Mouse (Mus musculus) CH12.LX (cell line): ENCODE measurements around the gene Paf1. TPM values are rescaled to one million over a fixed set of nuclear protein-coding genes. Genes with fewer than 3 reads are reported as not detected.

Experiments
- DNase-seq: peaks from one replicate; pipeline ENCODE4 v3.0.0-alpha.2; 2013; ENCODE audit errors: extremely low read depth
- H3K27ac ChIP-seq: 2 replicates; pipeline ENCODE4 v1.5.1; 2012; ENCODE audit warnings: low read depth, mild to moderate bottlenecking, control low read depth, moderate library complexity; ENCODE audit not compliant: insufficient read depth
- H3K27me3 ChIP-seq: replicated peaks from 2 replicates; pipeline ENCODE3; 2012; ENCODE audit warnings: inconsistent platforms
- H3K36me3 ChIP-seq, 2 experiments: replicated peaks in 1 of 2; 2 replicates each; pipeline versions ENCODE3 to v1.6.1; 2012; ENCODE audit warnings: inconsistent platforms in 1 of 2, low read length in 1 of 2, mild to moderate bottlenecking in 1 of 2, mixed read lengths in 1 of 2, moderate library complexity in 1 of 2; ENCODE audit not compliant: control insufficient read depth in 1 of 2, insufficient read depth in 1 of 2
- H3K4me1 ChIP-seq, 2 experiments: 2 replicates each; pipeline ENCODE4 v1.6.1; 2012; ENCODE audit warnings: inconsistent platforms in 1 of 2, moderate library complexity in 1 of 2; ENCODE audit not compliant: insufficient read depth in 2 of 2, control insufficient read depth in 1 of 2
- H3K4me2 ChIP-seq: 2 replicates; pipeline ENCODE4 v1.6.1; 2012; ENCODE audit warnings: low read depth, mild to moderate bottlenecking, control low read depth; ENCODE audit not compliant: poor library complexity, insufficient read depth, severe bottlenecking
- H3K4me3 ChIP-seq, 3 experiments: fragments of 150-350 bp in 1 of 3; sonication (generic) in 1 of 3; replicated peaks in 1 of 3; 2 replicates each; pipeline versions ENCODE3 to v1.5.1; 2011 to 2012; ENCODE audit warnings: low read depth in 2 of 3, low read length in 2 of 3, mild to moderate bottlenecking in 2 of 3, moderate library complexity in 2 of 3, control low read depth in 1 of 3, improper control_type of control experiment in 1 of 3, inconsistent platforms in 1 of 3, mixed read lengths in 1 of 3; ENCODE audit not compliant: poor library complexity in 1 of 3
- H3K79me2 ChIP-seq: replicated peaks from 2 replicates; pipeline ENCODE4 v1.6.1; 2012; ENCODE audit warnings: mild to moderate bottlenecking, moderate library complexity; ENCODE audit not compliant: control insufficient read depth, poor library complexity, insufficient read depth, severe bottlenecking; ENCODE audit errors: extremely low read depth
- H3K9ac ChIP-seq: 2 replicates; pipeline ENCODE4 v1.6.1; 2012; ENCODE audit warnings: low read depth, mild to moderate bottlenecking, control low read depth, moderate library complexity; ENCODE audit not compliant: insufficient read depth
- H3K9me3 ChIP-seq: replicated peaks from 2 replicates; pipeline ENCODE3; 2012; ENCODE audit warnings: low read length, inconsistent platforms, mixed read lengths
- BHLHE40 ChIP-seq: IDR thresholded peaks from 2 replicates; pipeline ENCODE4 v1.6.1; 2011; ENCODE audit warnings: mild to moderate bottlenecking, low read depth, low read length, improper control_type of control experiment
- CHD1 ChIP-seq: IDR thresholded peaks from 2 replicates; pipeline ENCODE4 v1.6.1; 2012; ENCODE audit warnings: low read depth, low read length, improper control_type of control experiment, inconsistent platforms
- CHD2 ChIP-seq: IDR thresholded peaks from 2 replicates; pipeline ENCODE4 v1.6.1; 2011; ENCODE audit warnings: low read length, improper control_type of control experiment
- CTCF ChIP-seq, 2 experiments: IDR thresholded peaks in 1 of 2; conservative IDR thresholded peaks in 1 of 2; 2 replicates each; pipeline ENCODE4 v1.5.1; 2011 to 2012; ENCODE audit warnings: low read depth in 2 of 2, low read length in 2 of 2, improper control_type of control experiment in 1 of 2, inconsistent platforms in 1 of 2, mild to moderate bottlenecking in 1 of 2, moderate library complexity in 1 of 2
- E2F4 ChIP-seq: IDR thresholded peaks from 2 replicates; pipeline ENCODE4 v1.6.1; 2011; ENCODE audit warnings: low read depth, low read length, improper control_type of control experiment; ENCODE audit not compliant: insufficient replicate concordance
- ELF1 ChIP-seq: IDR thresholded peaks from 2 replicates; pipeline ENCODE4 v1.6.1; 2014; ENCODE audit warnings: low read depth, mild to moderate bottlenecking, inconsistent platforms, low read length, improper control_type of control experiment
- ETS1 ChIP-seq: conservative IDR thresholded peaks from 2 replicates; pipeline ENCODE4 v1.6.1; 2012; ENCODE audit warnings: low read depth, mild to moderate bottlenecking, inconsistent platforms, low read length, improper control_type of control experiment, moderate library complexity
- GABPA ChIP-seq: IDR thresholded peaks from 2 replicates; pipeline ENCODE4 v1.6.1; 2012; ENCODE audit warnings: low read depth, low read length, improper control_type of control experiment, inconsistent platforms; ENCODE audit not compliant: insufficient replicate concordance
- HCFC1 ChIP-seq: IDR thresholded peaks from 2 replicates; pipeline ENCODE4 v1.6.1; 2012; ENCODE audit warnings: low read depth, mild to moderate bottlenecking, inconsistent platforms, low read length, improper control_type of control experiment
- IRF4 ChIP-seq: IDR thresholded peaks from 2 replicates; pipeline ENCODE4 v1.6.1; 2014; ENCODE audit warnings: low read depth, mild to moderate bottlenecking, inconsistent platforms, low read length, improper control_type of control experiment
- JUND ChIP-seq: conservative IDR thresholded peaks from 2 replicates; pipeline ENCODE4 v1.6.1; 2011; ENCODE audit warnings: low read depth, low read length, improper control_type of control experiment
- KAT2A ChIP-seq: IDR thresholded peaks from 2 replicates; pipeline ENCODE4 v1.6.1; 2012; ENCODE audit warnings: low read length, improper control_type of control experiment, inconsistent platforms; ENCODE audit not compliant: insufficient replicate concordance
- MAFK ChIP-seq: IDR thresholded peaks from 2 replicates; pipeline ENCODE4 v1.6.1; 2011; ENCODE audit warnings: low read length, improper control_type of control experiment; ENCODE audit not compliant: insufficient replicate concordance
- MAZ ChIP-seq: IDR thresholded peaks from 2 replicates; pipeline ENCODE4 v1.6.1; 2012; ENCODE audit warnings: low read depth, mild to moderate bottlenecking, inconsistent platforms, low read length, improper control_type of control experiment, moderate library complexity
- MEF2A ChIP-seq: IDR thresholded peaks from 2 replicates; pipeline ENCODE4 v1.6.1; 2014; ENCODE audit warnings: low read depth, mild to moderate bottlenecking, inconsistent platforms, low read length, improper control_type of control experiment, borderline replicate concordance
- MXI1 ChIP-seq: IDR thresholded peaks from 2 replicates; pipeline ENCODE4 v1.6.1; 2011; ENCODE audit warnings: mild to moderate bottlenecking, low read depth, low read length, improper control_type of control experiment
- MYC ChIP-seq: IDR thresholded peaks from 2 replicates; pipeline ENCODE4 v1.6.1; 2011; ENCODE audit warnings: low read depth, mild to moderate bottlenecking, improper control_type of control experiment, low read length
- PAX5 ChIP-seq: IDR thresholded peaks from 2 replicates; pipeline ENCODE4 v1.6.1; 2012; ENCODE audit warnings: low read length, inconsistent platforms, mixed read lengths
- POLR2A ChIP-seq: IDR thresholded peaks from 2 replicates; pipeline ENCODE4 v1.6.1; 2011; ENCODE audit warnings: low read depth, mild to moderate bottlenecking, improper control_type of control experiment, low read length
- POLR2AphosphoS2 ChIP-seq: IDR thresholded peaks from 2 replicates; pipeline ENCODE4 v1.6.1; 2011; ENCODE audit warnings: low read depth, low read length, improper control_type of control experiment
- RCOR1 ChIP-seq: conservative IDR thresholded peaks from 2 replicates; pipeline ENCODE4 v1.6.1; 2012; ENCODE audit warnings: low read depth, mild to moderate bottlenecking, inconsistent platforms, low read length, improper control_type of control experiment
- SIN3A ChIP-seq: IDR thresholded peaks from 2 replicates; pipeline ENCODE4 v1.6.1; 2012; ENCODE audit warnings: low read length, improper control_type of control experiment, inconsistent platforms
- TBP ChIP-seq: conservative IDR thresholded peaks from 2 replicates; pipeline ENCODE4 v1.6.1; 2011; ENCODE audit warnings: low read depth, low read length, improper control_type of control experiment
- TCF12 ChIP-seq: IDR thresholded peaks from 2 replicates; pipeline ENCODE4 v1.6.1; 2014; ENCODE audit warnings: low read depth, mild to moderate bottlenecking, inconsistent platforms, low read length, improper control_type of control experiment
- UBTF ChIP-seq: IDR thresholded peaks from 2 replicates; pipeline ENCODE4 v1.6.1; 2012; ENCODE audit warnings: low read depth, mild to moderate bottlenecking, inconsistent platforms, low read length, improper control_type of control experiment, moderate library complexity
- USF1 ChIP-seq: IDR thresholded peaks from 2 replicates; pipeline ENCODE4 v1.6.1; 2014; ENCODE audit warnings: low read depth, mild to moderate bottlenecking, inconsistent platforms, low read length, improper control_type of control experiment
- USF2 ChIP-seq: conservative IDR thresholded peaks from 2 replicates; pipeline ENCODE4 v1.6.1; 2011; ENCODE audit warnings: low read depth, low read length, improper control_type of control experiment
- ZC3H11A ChIP-seq: IDR thresholded peaks from 2 replicates; pipeline ENCODE4 v1.6.1; 2012; ENCODE audit warnings: low read depth, mild to moderate bottlenecking, inconsistent platforms, low read length, improper control_type of control experiment
- ZKSCAN1 ChIP-seq: IDR thresholded peaks from 2 replicates; pipeline ENCODE4 v1.6.1; 2012; ENCODE audit warnings: low read depth, inconsistent platforms, low read length, improper control_type of control experiment, borderline replicate concordance
- ZMIZ1 ChIP-seq: IDR thresholded peaks from 2 replicates; pipeline ENCODE4 v1.6.1; 2012; ENCODE audit warnings: low read depth, mild to moderate bottlenecking, inconsistent platforms, low read length, improper control_type of control experiment
- ZNF384 ChIP-seq: IDR thresholded peaks from 2 replicates; pipeline ENCODE4 v1.6.1; 2012; ENCODE audit warnings: low read depth, low read length, improper control_type of control experiment, inconsistent platforms
- dilution Hi-C: fragments of 300-500 bp; cut with MboI; formaldehyde crosslinking; loops from 2 replicates; pipeline ENCODE4 v1.14.3; 2020; ENCODE audit warnings: low sequenced_read_pairs; ENCODE audit not compliant: extremely low pct_unique_long_range_greater_than_20kb, extremely low pct_ligation_motif_present
- in situ Hi-C: fragments of 300-500 bp; cut with MboI; formaldehyde crosslinking; loops from 3 replicates; pipeline ENCODE4 v1.14.3; 2019; ENCODE audit warnings: low sequenced_read_pairs, low pct_ligation_motif_present, low pct_unique_long_range_greater_than_20kb, mixed read lengths
- polyA plus RNA-seq: library from polyadenylated mRNA; unstranded; fragments of >175 nt; gene quantifications from 2 replicates; pipeline ENCODE4 v1.2.1, GENCODE M21; 2012; ENCODE audit warnings: low read depth; ENCODE audit not compliant: insufficient read length
- total RNA-seq, 2 experiments: library from RNA; depleted of rRNA; stranded (reverse); fragments of 300-350 nt in 1 of 2; fragments of >200 nt in 1 of 2; gene quantifications; 2 replicates each; pipeline ENCODE4 v1.2.3; 2012 to 2014

Gene Paf1
- total and polyA plus RNA-seq, 3 experiments, result 42.2 to 105 (median 45.9) TPM

DNA sequence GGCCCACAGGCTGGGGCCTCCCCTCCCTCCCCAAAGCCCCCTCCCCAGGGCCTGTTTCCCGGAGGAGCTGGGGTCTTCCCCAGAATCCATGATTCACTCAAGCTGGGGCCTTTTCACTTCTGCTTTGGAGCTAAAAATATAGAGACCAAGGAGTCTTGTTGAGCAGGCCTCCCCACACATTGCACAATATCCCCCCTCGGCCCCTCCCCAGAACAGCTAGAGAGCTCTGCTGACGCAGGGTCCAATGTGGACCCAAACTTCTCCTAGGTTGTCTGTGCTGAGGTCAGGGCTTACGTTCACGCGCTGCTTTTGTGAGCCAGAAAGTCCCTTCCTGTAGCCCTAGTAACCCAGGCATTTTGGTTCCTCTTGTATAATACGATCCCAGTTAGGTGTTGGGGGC, 6.7 kb upstream of the Paf1 start:
- Histone ChIP-seq H3K9me3 (no peaks in the 10 kb centered on the region), H3K4me3 (no peak overlapping the region), H3K36me3 (peaks cover 29 to 49% of the 10 kb centered on the region in 2 experiments), H3K79me2 (peaks cover under 1% of the 10 kb centered on the region; the same call in 1 of the 2 replicates), H3K27me3 (no peaks in the 10 kb centered on the region), H3K27ac (peak overlapping the region; percentile 49), H3K9ac (no peak overlapping the region; the same call in 1 of the 2 replicates), H3K4me2 (no peak overlapping the region), H3K4me1 (peaks cover 35 to 55% of the 10 kb centered on the region in 2 experiments)
- dilution Hi-C loops (no loop called here), in situ Hi-C loops (no loop called here)
- no peak for DNase-seq
- peak; percentile 5; the same call in 1 of the 2 replicates for TF ChIP-seq CHD2
- 0 out of 2 replicates have a peak, but pooled peaks have one; percentile 29 for TF ChIP-seq IRF4
- 0 out of 2 replicates have a peak, but pooled peaks have one; percentile 6 for TF ChIP-seq BHLHE40
- no peak for TF ChIP-seq RCOR1
- TF ChIP-seq ZNF384, result no peak
- peak; percentile 54 for TF ChIP-seq ETS1
- peak; percentile 73 for TF ChIP-seq MEF2A
- no peak for TF ChIP-seq USF2
- TF ChIP-seq MAZ, result 0 out of 2 replicates have a peak, but pooled peaks have one; percentile 3
- TF ChIP-seq TBP, result no peak
- no peak for TF ChIP-seq MYC
- TF ChIP-seq E2F4, result no peak
- TF ChIP-seq GABPA, result no peak

DNA sequence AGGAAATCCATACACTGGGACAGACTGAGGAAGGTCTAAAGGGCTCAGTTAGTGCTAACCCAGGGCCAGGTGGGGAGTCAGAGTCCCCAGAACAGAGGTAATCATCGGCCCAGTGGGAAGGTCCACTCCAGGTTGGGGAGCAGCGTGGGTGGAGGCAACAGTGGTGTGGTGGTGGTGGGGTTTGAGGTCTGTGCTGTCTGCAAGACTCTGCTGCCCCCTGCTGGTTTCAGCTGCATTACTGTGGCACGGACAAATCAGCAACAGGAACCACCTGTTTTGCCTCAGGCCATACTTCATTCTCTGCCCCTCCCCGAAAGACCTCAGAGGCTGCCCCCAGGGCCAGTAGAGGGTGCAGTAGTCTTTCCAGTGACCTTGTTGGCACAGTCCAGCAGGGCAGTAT, 6.3 kb upstream of the Paf1 start:
- Histone ChIP-seq H3K79me2 (peaks cover 4% of the 10 kb centered on the region), H3K4me3 (no peak overlapping the region), H3K36me3 (peaks cover 29 to 50% of the 10 kb centered on the region in 2 experiments), H3K27ac (peak overlapping the region; percentile 49), H3K27me3 (no peaks in the 10 kb centered on the region), H3K4me1 (peaks cover 35 to 54% of the 10 kb centered on the region in 2 experiments), H3K4me2 (no peak overlapping the region), H3K9me3 (no peaks in the 10 kb centered on the region), H3K9ac (no peak overlapping the region; the same call in 1 of the 2 replicates)
- DNase-seq, result peak; percentile 94
- in situ Hi-C loops (no loop called here), dilution Hi-C loops (no loop called here)
- peak; percentile 54; the same call in 1 of the 2 replicates for TF ChIP-seq TCF12
- TF ChIP-seq HCFC1, result peak; percentile 18; the same call in 1 of the 2 replicates
- TF ChIP-seq ZKSCAN1, result no peak
- TF ChIP-seq ELF1, result peak; percentile 37; the same call in 1 of the 2 replicates
- peak; percentile 55 for TF ChIP-seq BHLHE40
- peak; percentile 71 for TF ChIP-seq SIN3A
- TF ChIP-seq MAFK, result no peak
- TF ChIP-seq POLR2AphosphoS2, result no peak
- TF ChIP-seq PAX5, result no peak
- no peak for TF ChIP-seq USF1
- peak; percentile 52 for TF ChIP-seq MXI1
- TF ChIP-seq CHD1, result no peak
- peak; percentile 96 for TF ChIP-seq IRF4
- TF ChIP-seq RCOR1, result 0 out of 2 replicates have a peak, but pooled peaks have one; percentile 29
- TF ChIP-seq CHD2, result 0 out of 2 replicates have a peak, but pooled peaks have one; percentile 2
- TF ChIP-seq KAT2A, result no peak
- peak; percentile 31; the same call in 1 of the 2 replicates for TF ChIP-seq POLR2A
- peak; percentile 68 for TF ChIP-seq MEF2A
- TF ChIP-seq UBTF, result no peak
- peak; percentile 66 to 93 for TF ChIP-seq CTCF (conservative IDR thresholded peaks at IDR 0.05 in 1 of 2, IDR thresholded peaks at IDR 0.05 in 1 of 2; ENCODE audit: low read depth in 2 of 2, low read length in 2 of 2)
- TF ChIP-seq TBP, result no peak
- no peak for TF ChIP-seq E2F4
- TF ChIP-seq ZNF384, result no peak
- peak; percentile 77 for TF ChIP-seq ZC3H11A
- peak; percentile 67; the same call in 1 of the 2 replicates for TF ChIP-seq MYC
- no peak for TF ChIP-seq JUND
- TF ChIP-seq ZMIZ1, result no peak
